Mouse (Mus musculus) liver, embryonic 14.5 days (tissue): ENCODE data around the gene Capns1. TPM values are rescaled to one million over a fixed set of nuclear protein-coding genes. Genes with fewer than 3 reads are reported as not detected.
"Not testable (repeated sequence)": the region's sequence is repeated elsewhere in the genome, so short reads cannot be mapped to it uniquely, and the experiment has no call there.

ENCODE experiments used
- ATAC-seq: fragments of 200-750 bp; cut with Nextera tagmentation; 2 replicates; pipeline ENCODE4 v1.8.0; 2017; ENCODE audit warnings: moderate number of reproducible peaks, mild to moderate bottlenecking, moderate library complexity; ENCODE audit not compliant: insufficient read depth
- DNase-seq, 3 experiments: peaks; one replicate each; pipeline ENCODE4 v3.0.0-alpha.2; 2012 to 2013; ENCODE audit warnings: low read depth in 3 of 3, low spot score in 3 of 3
- H3K27ac ChIP-seq: fragments of 300-500 bp; sonication (generic); 2 replicates; pipeline ENCODE4 v1.5.1; 2014; ENCODE audit warnings: moderate library complexity, mild to moderate bottlenecking, control low read depth, inconsistent platforms
- H3K27me3 ChIP-seq: fragments of 300-500 bp; sonication (generic); 2 replicates; pipeline ENCODE4 v1.6.1; 2014; ENCODE audit warnings: mild to moderate bottlenecking, low read length, moderate library complexity; ENCODE audit not compliant: control insufficient read depth, insufficient read depth
- H3K36me3 ChIP-seq: fragments of 300-500 bp; sonication (generic); replicated peaks from 2 replicates; pipeline ENCODE4 v1.6.1; 2014; ENCODE audit warnings: low read depth; ENCODE audit not compliant: control insufficient read depth, insufficient read depth
- H3K4me1 ChIP-seq, 2 experiments: fragments of 200-500 bp in 1 of 2; fragments of 300-500 bp in 1 of 2; sonication (generic) in 1 of 2; replicated peaks; 2 replicates each; pipeline ENCODE4 v1.6.1; 2012 to 2014; ENCODE audit warnings: antibody characterized with exemption in 1 of 2, inconsistent platforms in 1 of 2, low read length in 1 of 2; ENCODE audit not compliant: control insufficient read depth in 2 of 2, insufficient read depth in 2 of 2
- H3K4me2 ChIP-seq: fragments of 300-500 bp; sonication (generic); 2 replicates; pipeline ENCODE4 v1.6.1; 2014; ENCODE audit warnings: low read depth, mild to moderate bottlenecking, control low read depth, moderate library complexity
- H3K4me3 ChIP-seq, 2 experiments: fragments of 200-500 bp in 1 of 2; fragments of 300-500 bp in 1 of 2; sonication (generic) in 1 of 2; 2 replicates each; pipeline ENCODE4 v1.5.1; 2012 to 2014; ENCODE audit warnings: low read depth in 2 of 2, low read length in 2 of 2, mild to moderate bottlenecking in 2 of 2, control low read depth in 1 of 2, inconsistent platforms in 1 of 2, moderate library complexity in 1 of 2; ENCODE audit not compliant: insufficient read depth in 1 of 2
- H3K9ac ChIP-seq: fragments of 300-500 bp; sonication (generic); replicated peaks from 2 replicates; pipeline ENCODE4 v1.6.1; 2014; ENCODE audit warnings: mild to moderate bottlenecking, control low read depth, moderate library complexity
- H3K9me3 ChIP-seq: fragments of 300-500 bp; sonication (generic); 2 replicates; pipeline ENCODE4 v1.6.1; 2016; ENCODE audit warnings: low read length, mixed read lengths; ENCODE audit not compliant: control insufficient read depth
- CTCF ChIP-seq: IDR thresholded peaks from 2 replicates; pipeline ENCODE4 v1.5.1; 2016; ENCODE audit warnings: antibody characterized with exemption, low read depth, control low read depth
- EP300 ChIP-seq: IDR thresholded peaks from 2 replicates; pipeline ENCODE4 v1.6.1; 2016; ENCODE audit warnings: antibody characterized with exemption, low read depth
- WGBS: fragments of 180-500 bp; shearing (Covaris S2); extraction: QIAGEN DNeasy Blood & Tissue Kit; methylation state at CpG from one replicate; pipeline ENCODE4 v1.1.7; 2014; ENCODE audit not compliant: insufficient replicate concordance; 5-methylcytosine and 5-hydroxymethylcytosine counted together
- polyA plus RNA-seq, 2 experiments: library from polyadenylated mRNA; depleted of rRNA in 1 of 2; stranded (reverse) in 1 of 2; unstranded in 1 of 2; fragments of >200 nt; fragmentation: Nextera tagmentation in 1 of 2; extraction: Ambion mirVana in 1 of 2; gene quantifications; 2 replicates each; pipeline versions ENCODE4 v1.2.1 to v1.2.3; 2012 to 2014

Capns1 gene
- polyA plus RNA-seq, 2 experiments = 31.2 to 122 TPM

- H3K27ac ChIP-seq = no peak overlapping the region
- 77% methylated on average over 12 of the region's 12 CpGs for WGBS
- no peaks in the 10 kb centered on the region for H3K27me3 ChIP-seq
- H3K36me3 ChIP-seq = peaks cover 42% of the 10 kb centered on the region
- H3K4me2 ChIP-seq = no peak overlapping the region
- no peaks in the 10 kb centered on the region for H3K9me3 ChIP-seq
- ATAC-seq (no peak), DNase-seq (no peak)
- TF ChIP-seq CTCF = no peak
- TF ChIP-seq EP300 = no peak
- no peak overlapping the region for H3K9ac ChIP-seq
- H3K4me1 ChIP-seq = peaks cover 5 to 12% of the 10 kb centered on the region in 2 experiments
- H3K4me3 ChIP-seq = no peak overlapping the region
These were observed 10.1 kb downstream of the Capns1 start for GRCm38 (mm10) chr7:30188344-30189115.

GRCm38 (mm10) chr7:30184641-30185348 lies 13.8 kb downstream of the Capns1 start:
- H3K4me3 ChIP-seq = no peak overlapping the region

GRCm38 (mm10) chr7:30183879-30184289 lies 14.7 kb downstream of the Capns1 start, which contains the start of gene Cox7a1:
TSS of gene Cox7a1 (plus strand) at chr7:30184144.
- Histone ChIP-seq H3K9me3 (no peaks in the 10 kb centered on the region), H3K4me1 (peaks cover 0 to 9% of the 10 kb centered on the region in 2 experiments; a peak in 2 of 4 replicates), H3K4me3 (peak within 1 kb of the TSS; percentile 25 to 45), H3K27me3 (no peaks in the 10 kb centered on the region), H3K9ac (peak within 1 kb of the TSS; percentile 34; the same call in 1 of the 2 replicates), H3K36me3 (peaks cover 23% of the 10 kb centered on the region), H3K4me2 (peak within 1 kb of the TSS; percentile 64), H3K27ac (no peak within 1 kb of the TSS)
- TF ChIP-seq EP300 (no peak), CTCF (no peak)
- ATAC-seq (peak; percentile 88), DNase-seq (peak; percentile 82 to 92 (median 87))
- under 1% methylated on average over 11 of the region's 11 CpGs for whole genome bisulfite sequencing

More at GRCm38 (mm10) chr7:30184641-30185348, 13.8 kb downstream of the Capns1 start:
- Histone ChIP-seq H3K9ac (no peak overlapping the region), H3K4me2 (no peak overlapping the region), H3K4me1 (peaks cover 0 to 9% of the 10 kb centered on the region in 2 experiments; a peak in 2 of 4 replicates), H3K9me3 (no peaks in the 10 kb centered on the region), H3K27me3 (no peaks in the 10 kb centered on the region), H3K36me3 (peaks cover 24% of the 10 kb centered on the region), H3K27ac (no peak overlapping the region)
- TF ChIP-seq CTCF (no peak), EP300 (no peak)
- DNase-seq (no peak), ATAC-seq (no peak)
- 68% methylated on average over 13 of the region's 13 CpGs for WGBS

GRCm38 (mm10) chr7:30183189-30183588 lies 15.4 kb downstream of the Capns1 start:
- H3K27me3 ChIP-seq, H3K9ac ChIP-seq, H3K9me3 ChIP-seq, H3K27ac ChIP-seq, H3K4me3 ChIP-seq, ATAC-seq, DNase-seq, H3K4me1 ChIP-seq: not testable (repeated sequence)
- 64% methylated on average over 6 of the region's 7 CpGs for whole genome bisulfite sequencing
- Histone ChIP-seq H3K4me2 (peak overlapping the region; percentile 64), H3K36me3 (peaks cover 17% of the 10 kb centered on the region)

- H3K9ac ChIP-seq, DNase-seq, H3K4me1 ChIP-seq, H3K36me3 ChIP-seq, ATAC-seq, H3K9me3 ChIP-seq, H3K27me3 ChIP-seq, H3K27ac ChIP-seq, H3K4me3 ChIP-seq, H3K4me2 ChIP-seq: not testable (repeated sequence)
- 79% methylated on average over 9 of the region's 10 CpGs for WGBS
These were observed 16.7 kb downstream of the Capns1 start for GRCm38 (mm10) chr7:30181929-30182328.
